Comparison of ENCODE assay signal across 8 mouse cellular contexts in genomic region chr17:9894828-9895685, GRCm38 (mm10).
A peak's percentile ranks its signal among the peaks of the same experiment; 100 is the strongest.
DNase-seq lines count a peak whose midpoint lies in the region; ATAC-seq and TF ChIP-seq lines count a peak whose summit lies in the region.

No protein-coding gene starts in this region.

- no peak overlapping the region for H3K9ac ChIP-seq in hindbrain, embryonic 12.5 days
- H3K9ac ChIP-seq in hindbrain, embryonic 16.5 days (ENCODE audit: low read depth, low read length), result no peak overlapping the region

- H3K27me3 ChIP-seq in hindbrain, embryonic 12.5 days, result no peaks in the 10 kb centered on the region
- H3K27me3 ChIP-seq in hindbrain, embryonic 16.5 days (replicated peaks; ENCODE audit: control insufficient read depth, insufficient read depth, low read length), result no peaks in the 10 kb centered on the region
- H3K27me3 ChIP-seq in kidney, adult 2 months (replicated peaks; ENCODE audit: control insufficient read depth, insufficient read depth, low read length), result no peaks in the 10 kb centered on the region

- no peaks in the 10 kb centered on the region for H3K9me3 ChIP-seq in hindbrain, embryonic 12.5 days (replicated peaks)
- no peaks in the 10 kb centered on the region for H3K9me3 ChIP-seq in hindbrain, embryonic 16.5 days (ENCODE audit: control insufficient read depth, low read length)

- ATAC-seq in hindbrain, embryonic 12.5 days (ENCODE audit: low FRiP score), result no peak
- ATAC-seq in hindbrain, embryonic 16.5 days, result no peak

- no peak overlapping the region for H3K4me2 ChIP-seq in hindbrain, embryonic 12.5 days (replicated peaks)
- H3K4me2 ChIP-seq in hindbrain, embryonic 16.5 days (ENCODE audit: low read length), result no peak overlapping the region

- TF ChIP-seq CTCF in kidney, adult 2 months (conservative IDR thresholded peaks at IDR 0.05; ENCODE audit: insufficient read depth, insufficient read length, low read depth, low read length), result no peak

- H3K4me3 ChIP-seq in hindbrain, embryonic 12.5 days, result no peak overlapping the region
- no peak overlapping the region for H3K4me3 ChIP-seq in hindbrain, embryonic 16.5 days (ENCODE audit: low read length)
- H3K4me3 ChIP-seq in kidney, adult 2 months (ENCODE audit: insufficient read depth, low read depth, low read length), result no peak overlapping the region

- H3K27ac ChIP-seq in hindbrain, embryonic 12.5 days, result peak overlapping the region; percentile 44; the same call in 1 of the 2 replicates
- H3K27ac ChIP-seq in hindbrain, embryonic 16.5 days (ENCODE audit: low read depth, low read length), result no peak overlapping the region
- H3K27ac ChIP-seq in kidney, adult 2 months (ENCODE audit: insufficient read depth, low read depth, low read length), result peak overlapping the region; percentile 40

- no peak for TF ChIP-seq POLR2A in kidney, adult 2 months (IDR thresholded peaks at IDR 0.05; ENCODE audit: low read depth, low read length)

- WGBS in hindbrain, embryonic 12.5 days, result 68% methylated on average over 19 of the region's 19 CpGs
- WGBS in hindbrain, embryonic 16.5 days, result 60% methylated on average over 19 of the region's 19 CpGs
- 61% methylated on average over 19 of the region's 19 CpGs for WGBS in kidney, adult 2 months

- peak; percentile 45 for DNase-seq in gastrocnemius, postnatal 14 days
- peak; percentile 87 for DNase-seq in kidney, adult 2 months
- peak; percentile 84 for DNase-seq in lung, postnatal 14 days
- no peak for DNase-seq in frontal cortex, postnatal 25 days (ENCODE audit: low spot score in 2 of 2)
- no peak for DNase-seq in Muller cell, postnatal 12 days (ENCODE audit: inconsistent ontology term)
- DNase-seq in B cell, adult 2 months, result no peak

- intact Hi-C loops in gastrocnemius, postnatal 14 days (cut with DNase I; ENCODE audit: low total_unique reads), result no loop called here

- H3K36me3 ChIP-seq in hindbrain, embryonic 12.5 days, result no peaks in the 10 kb centered on the region
- H3K36me3 ChIP-seq in hindbrain, embryonic 16.5 days (ENCODE audit: control insufficient read depth, insufficient read depth, low read length), result no peaks in the 10 kb centered on the region
- H3K36me3 ChIP-seq in kidney, adult 2 months (ENCODE audit: control insufficient read depth, insufficient read depth, low read length), result no peaks in the 10 kb centered on the region

- H3K4me1 ChIP-seq in hindbrain, embryonic 12.5 days, result peaks cover 19% of the 10 kb centered on the region
- no peaks in the 10 kb centered on the region for H3K4me1 ChIP-seq in hindbrain, embryonic 16.5 days (ENCODE audit: control insufficient read depth, insufficient read depth, low read depth, low read length)
- H3K4me1 ChIP-seq in kidney, adult 2 months (ENCODE audit: control insufficient read depth, insufficient read depth, low read length), result no peaks in the 10 kb centered on the region

Comparison
In these comparisons a context has a peak if more than half of its experiments do, and no peak if none do; other contexts are left out.
1. DNase-seq: peak in gastrocnemius, postnatal 14 days (single experiment), kidney, adult 2 months (single experiment) and lung, postnatal 14 days (single experiment); none in frontal cortex, postnatal 25 days (0 of 2), Muller cell, postnatal 12 days (single experiment) and B cell, adult 2 months (0 of 2).